Mouse (Mus musculus) adrenal gland, postnatal 4 days (tissue): ENCODE data around the gene Nat9. TPM values are rescaled to one million over a fixed set of nuclear protein-coding genes. Genes with fewer than 3 reads are reported as not detected.
A peak's percentile ranks its signal among the peaks of the same experiment; 100 is the strongest.

Experiments
- DNase-seq, 2 experiments: peaks; one replicate each; pipeline ENCODE4 v3.0.0; 2021 to 2022; ENCODE audit warnings: low spot score in 2 of 2, mixed read lengths in 2 of 2
- total RNA-seq, 2 experiments: library from RNA; stranded (reverse); gene quantifications; 2 replicates each; pipeline ENCODE4 v1.2.3; 2021

Gene Nat9
- total RNA-seq, 2 experiments from 2014 or later: 21.6 to 22.1 TPM

DNA sequence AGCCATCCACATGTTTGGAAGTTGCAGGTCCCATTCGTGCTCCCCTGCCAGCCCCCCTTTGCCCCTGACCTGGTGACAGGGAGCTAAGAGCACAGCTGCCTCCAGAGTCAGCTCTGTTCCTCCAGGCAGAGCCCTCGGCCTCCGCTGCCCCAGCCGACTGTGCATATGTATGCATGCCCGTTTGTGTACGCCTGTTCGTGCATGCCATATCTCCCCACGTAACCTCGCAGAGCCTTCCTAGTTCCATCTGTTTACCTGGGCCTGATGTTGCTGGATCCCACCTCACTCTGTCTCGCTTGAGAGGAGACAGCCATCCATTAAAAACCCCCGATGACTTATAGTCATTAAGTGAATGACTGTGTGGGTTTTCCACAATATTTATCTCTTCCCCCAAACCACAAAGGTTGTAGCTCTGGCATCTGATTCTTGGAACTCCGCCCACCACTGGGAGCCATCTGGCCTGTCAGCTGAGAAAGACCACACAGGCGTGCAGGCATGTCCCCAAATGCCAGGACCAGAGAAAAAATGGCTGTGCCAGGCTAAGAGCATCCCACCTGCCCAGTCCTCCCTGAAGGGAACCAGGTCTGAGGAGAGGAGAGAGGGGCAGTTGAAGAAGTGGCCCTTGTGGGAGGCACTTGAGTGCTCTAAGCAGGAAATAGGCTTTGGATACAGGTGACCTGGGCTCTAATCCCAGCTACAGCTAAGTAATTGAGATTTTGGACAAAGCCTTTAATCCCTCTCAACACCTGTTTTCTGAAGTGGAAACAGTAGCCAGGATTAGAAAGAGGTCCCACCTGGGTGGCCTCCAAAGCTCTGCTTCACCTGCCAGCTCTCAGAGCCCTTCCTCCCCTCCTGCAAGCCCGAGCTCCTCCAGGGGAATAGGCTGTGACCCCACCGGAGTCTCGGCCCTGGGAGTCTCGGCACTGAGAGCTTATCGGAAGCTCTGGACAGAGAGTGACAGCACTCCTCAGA, 30.1 kb upstream of the Nat9 start:
- DNase-seq: no peak

DNA sequence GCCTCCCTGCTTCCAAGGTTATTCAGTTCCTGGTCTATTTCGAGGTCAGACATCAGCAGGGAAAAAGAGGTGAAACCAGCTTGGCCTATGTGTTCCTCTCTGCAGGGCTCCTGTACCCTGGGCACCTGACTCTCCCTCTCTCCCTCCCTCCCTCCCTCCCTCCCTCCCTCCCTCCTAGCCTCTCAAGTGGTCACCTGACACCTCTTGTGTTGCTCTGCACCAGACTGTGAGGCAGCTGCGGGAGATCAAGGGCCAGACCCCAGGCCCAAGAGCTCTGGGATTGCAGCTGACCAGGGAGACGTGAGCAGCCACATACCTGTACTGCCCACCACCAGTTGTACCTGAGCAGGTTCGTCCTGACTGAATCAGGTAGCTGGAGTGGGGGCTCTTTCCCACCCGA, 27.5 kb upstream of the Nat9 start:
- no peak for DNase-seq

DNA sequence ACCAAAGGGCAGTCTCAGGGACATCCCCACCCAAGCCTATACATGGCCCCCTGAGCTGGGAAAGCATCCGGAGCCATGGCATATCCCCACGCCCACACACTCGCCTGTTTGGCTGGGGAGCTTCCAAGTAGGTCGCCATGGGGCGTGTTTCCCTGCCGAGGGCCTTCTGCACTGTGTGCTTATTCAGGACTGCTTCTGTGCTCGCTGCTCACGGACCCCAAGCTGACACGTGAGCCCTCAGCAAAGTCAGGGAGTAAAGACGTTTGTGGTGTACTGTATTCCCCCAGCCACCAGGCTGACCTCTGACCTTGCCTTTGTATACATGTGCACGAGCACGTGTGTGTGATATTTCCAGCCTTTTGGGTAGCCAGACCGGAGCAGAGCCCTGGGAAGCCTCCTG, 24.5 kb upstream of the Nat9 start:
- no peak for DNase-seq

DNA sequence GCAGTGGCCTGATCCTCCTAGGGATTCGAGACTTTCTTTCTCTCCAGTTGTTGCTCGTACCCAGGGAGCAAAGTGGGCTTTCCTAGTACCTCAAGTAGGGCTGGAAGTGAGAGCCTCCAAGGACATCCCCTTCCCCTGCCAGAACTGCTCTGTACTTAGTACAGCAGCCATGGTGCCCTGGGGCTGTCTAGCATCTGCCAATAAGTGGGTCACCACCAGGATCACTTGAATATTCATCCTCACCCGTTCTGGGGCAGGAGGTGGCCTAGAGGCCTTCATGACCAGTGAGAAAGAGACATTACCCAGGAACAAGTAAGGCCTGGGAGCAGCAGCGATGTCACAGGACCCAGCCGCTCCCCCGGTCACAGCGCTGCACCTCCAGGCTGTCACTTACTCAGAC, 22.3 kb upstream of the Nat9 start:
- DNase-seq: no peak

DNA sequence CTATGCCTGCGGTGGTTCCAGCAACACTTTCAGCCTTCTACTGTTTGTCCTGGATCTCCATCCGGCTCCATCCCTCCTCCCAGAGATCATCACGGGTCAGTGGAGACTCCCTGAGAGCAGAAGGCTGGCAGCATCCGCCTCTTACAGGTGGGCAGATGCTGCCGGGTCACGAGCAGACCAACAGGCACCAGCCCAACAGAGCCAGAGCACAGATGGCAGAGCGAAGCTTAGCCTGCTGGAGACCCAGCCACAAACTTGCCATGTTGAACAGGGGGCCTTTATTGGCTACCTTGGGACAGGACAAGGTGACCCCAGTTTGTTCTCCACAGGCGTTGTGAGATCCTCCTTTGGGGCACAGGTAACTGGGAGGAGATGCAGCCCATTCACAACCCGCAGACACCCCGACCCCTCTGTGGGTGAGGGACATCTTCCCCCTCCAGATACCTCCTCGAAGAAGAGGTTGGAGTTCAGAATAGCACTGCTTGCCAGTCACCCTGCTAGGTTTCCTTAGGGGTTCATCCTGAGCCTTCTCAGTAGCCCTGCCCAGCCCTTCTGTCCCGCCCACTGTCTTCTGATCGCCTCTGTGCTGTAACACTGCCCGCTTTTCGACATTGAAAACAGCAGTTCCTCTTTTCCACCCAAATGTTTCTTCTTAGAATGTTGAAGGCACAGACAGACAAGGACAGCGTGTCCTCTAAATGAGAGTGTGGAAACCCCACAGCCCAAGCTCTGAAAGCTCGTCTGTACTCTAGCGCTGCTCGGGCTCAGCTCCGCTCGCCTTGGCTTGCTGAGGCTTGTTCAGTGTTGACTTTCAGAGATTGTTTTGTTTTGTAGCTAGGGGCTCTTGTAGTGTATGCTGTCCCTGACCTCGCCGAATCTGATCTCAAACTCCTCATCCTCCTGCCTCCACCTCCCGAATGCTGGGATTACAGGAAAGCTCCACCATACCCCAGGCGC, 21.4 kb upstream of the Nat9 start:
- DNase-seq: no peak

DNA sequence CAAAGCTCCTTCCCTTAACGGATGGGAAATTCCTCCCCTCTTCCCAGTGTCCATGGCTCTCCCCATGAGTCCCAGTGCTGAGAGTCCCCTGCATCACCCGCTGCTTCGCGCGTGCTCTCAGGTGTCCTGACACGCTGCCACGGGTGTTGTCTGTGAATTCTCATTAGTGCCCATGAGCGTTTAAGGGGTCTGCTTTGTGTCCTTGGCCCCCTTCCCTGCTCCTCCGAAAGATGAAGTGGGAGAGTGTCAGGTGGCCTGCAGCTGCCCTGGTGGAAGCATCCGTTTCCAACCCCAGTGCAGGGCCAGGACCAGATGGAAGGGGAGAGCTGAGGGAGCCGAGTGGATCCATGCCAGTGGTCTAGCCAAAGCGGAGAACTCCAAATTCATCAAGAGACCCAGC, 20.5 kb upstream of the Nat9 start:
- no peak for DNase-seq

DNA sequence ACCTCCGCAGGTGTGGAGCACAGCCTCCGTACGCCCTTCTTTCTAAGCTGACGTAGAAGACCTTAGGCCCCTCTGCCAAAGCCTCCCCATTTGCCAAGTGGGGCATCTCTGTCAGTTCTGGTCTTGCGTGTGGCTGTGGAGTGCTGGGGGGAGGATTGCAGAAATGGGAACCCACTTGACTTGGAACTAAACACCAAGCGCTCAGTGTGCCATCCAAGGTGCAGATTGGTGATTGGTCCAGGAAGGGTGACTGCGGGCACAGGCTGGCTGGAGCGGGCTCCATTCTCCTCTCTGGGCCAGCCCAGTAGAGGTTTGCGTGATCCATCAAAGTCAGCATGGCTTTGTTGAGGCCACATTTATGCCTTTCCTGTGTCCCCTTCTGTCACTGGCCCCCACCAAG, 15.1 kb upstream of the Nat9 start:
- DNase-seq: no peak

DNA sequence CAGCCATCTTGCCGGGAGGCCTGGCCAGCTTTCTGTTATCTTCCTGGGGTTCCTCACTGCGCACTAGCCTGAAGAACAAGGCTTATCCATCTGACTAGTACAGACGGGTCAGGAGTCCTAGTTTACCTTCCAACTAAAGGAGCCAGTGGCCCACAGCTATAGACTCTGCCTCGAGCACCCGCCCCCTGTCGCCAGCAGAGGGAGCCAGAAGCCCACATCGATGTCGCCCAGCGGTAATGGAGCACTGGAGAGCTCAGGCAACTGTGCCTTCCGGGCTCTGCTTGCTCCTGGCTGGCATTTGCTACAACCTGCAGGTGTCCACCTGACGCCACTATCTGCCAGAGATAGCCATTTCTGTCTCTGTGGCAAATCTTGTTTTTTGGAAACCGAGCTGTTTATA, 14.7 kb upstream of the Nat9 start:
- DNase-seq: peak; percentile 58 to 66

DNA sequence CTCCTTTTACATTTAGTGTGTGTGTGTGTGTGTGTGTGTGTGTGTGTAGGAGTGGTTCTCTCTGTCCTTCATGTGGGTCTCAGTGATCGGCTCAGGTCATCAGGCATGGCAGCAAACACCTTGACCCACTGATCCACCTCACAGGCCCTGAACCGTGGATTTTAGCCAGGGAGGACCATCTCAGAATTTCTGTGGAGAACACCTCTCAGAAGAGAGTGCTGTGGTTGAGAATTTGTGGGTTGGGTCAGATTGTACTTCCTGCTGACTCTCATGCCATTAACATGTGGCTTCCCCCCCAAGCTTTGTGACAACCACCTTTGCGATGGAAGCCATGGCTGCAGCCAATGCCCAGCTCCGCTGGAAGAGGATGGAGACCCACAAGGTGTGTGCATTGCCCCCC, 12.9 kb upstream of the Nat9 start:
- DNase-seq: no peak

DNA sequence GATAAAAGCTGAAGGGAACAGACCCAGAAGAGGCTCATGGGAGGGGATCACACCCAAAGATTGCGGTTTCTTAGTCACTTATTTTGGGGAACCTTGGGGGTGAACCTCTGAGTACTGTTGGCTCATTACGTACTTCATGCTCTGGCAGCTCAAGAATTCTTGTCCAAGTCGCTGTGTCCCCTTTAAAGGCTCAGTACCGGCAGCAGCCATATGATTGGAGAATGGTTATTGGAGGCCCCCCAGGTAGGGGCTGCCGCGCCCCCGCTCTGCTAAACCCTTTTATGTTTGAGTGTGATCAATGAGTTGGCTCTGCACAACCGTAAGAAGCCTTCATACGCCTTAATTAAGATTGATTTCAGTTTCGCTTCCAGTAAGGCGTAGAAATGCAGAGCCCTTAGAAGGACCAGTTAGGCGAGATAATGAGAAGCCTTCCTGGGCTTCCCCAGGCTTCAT, 11.3 kb upstream of the Nat9 start:
- DNase-seq: no peak

DNA sequence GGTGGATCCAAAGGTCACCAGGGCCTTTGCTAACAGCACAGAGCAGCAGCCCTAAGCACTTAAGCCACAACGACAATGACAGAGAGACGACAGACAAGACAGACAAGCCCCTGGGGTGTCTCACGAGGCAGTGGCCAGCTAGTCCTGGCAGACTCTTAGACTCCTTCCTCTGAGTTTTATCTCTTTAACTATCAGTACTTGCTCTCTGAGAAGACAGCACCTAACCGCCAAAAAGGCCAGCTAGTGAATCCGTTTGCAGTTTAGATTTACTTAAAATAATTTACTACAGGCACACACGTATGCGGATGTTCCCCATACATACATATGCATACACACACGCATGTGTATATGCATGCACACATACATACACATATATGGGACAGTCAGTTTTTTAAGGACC, 9.9 kb upstream of the Nat9 start:
- no peak for DNase-seq

DNA sequence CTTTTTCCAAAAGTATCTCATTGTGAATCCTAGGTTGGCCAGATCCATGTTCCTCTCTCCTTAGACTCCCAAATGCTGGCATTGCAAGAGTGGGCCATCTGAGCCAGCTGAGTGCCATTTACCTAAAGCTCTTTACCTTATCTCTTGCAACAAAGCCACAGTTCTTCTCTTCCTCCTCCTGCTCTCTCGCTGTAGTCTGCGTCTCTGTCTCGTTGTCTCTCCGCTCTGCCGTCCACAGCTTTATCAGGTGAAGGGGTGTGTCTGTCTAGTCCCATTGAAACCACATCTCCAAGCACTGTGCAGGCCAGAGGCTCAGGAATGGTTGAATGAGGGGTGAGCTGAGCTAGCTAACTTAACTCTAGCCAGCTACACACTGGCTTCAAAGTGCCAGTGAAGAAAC, 8.3 kb upstream of the Nat9 start:
- DNase-seq: no peak

DNA sequence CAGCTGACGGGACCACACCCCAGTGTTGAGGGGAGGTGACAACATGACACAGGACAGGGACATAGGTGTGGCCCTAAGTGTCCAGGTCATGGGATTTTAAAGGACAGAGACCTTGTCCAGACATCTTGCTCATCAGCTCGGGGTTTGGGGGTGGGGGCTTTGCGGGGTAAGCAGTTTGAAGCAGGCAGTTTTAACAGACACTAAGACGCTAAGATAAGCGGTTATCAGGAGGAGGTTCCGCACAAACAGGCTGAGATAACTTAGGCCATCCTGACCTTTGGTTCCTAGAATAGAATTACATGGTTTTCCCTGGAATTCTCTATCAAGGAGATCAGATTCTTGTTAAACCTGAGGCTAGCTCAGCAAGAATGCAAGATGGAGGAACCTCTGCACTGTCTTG, 7.0 kb upstream of the Nat9 start:
- DNase-seq: no peak

DNA sequence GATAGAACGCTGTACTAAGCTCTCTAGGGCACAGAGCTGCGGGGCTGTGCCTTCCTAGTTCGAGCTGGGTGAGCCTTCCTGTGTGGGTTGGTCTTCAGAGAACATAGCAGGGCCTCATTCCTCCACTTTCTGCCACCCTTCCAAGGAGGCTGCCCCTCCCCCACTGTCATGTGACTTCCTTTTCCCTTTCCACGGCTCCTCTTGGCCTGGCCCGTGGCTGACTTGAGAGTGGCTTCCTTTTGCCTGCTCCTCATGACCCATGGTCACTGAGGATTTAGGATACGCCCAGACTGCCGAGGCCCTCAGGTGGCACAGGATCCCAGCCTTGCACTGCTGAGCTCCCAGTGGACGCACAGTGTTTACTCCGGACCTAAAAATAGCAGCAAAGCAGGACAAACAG, 4.5 kb upstream of the Nat9 start:
- DNase-seq: no peak

DNA sequence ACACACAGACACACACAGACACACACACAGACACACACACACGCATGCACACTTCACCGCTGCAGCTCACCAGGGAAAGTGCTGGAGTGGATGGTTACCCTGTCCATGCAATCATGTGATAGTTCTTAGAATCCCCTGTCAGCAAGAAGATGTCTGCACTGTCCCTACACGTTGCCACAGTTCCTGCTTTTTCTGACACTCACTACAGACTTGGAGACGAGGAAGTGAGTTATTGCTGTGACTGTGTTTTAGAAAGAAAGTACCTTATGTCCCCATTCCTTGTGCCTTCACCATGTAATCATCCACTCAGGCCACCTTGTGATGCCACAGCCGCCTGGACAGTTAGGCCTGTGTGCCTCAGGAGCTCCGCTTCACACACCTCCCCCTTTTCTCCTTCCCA, 1.6 kb upstream of the Nat9 start:
- no peak for DNase-seq

DNA sequence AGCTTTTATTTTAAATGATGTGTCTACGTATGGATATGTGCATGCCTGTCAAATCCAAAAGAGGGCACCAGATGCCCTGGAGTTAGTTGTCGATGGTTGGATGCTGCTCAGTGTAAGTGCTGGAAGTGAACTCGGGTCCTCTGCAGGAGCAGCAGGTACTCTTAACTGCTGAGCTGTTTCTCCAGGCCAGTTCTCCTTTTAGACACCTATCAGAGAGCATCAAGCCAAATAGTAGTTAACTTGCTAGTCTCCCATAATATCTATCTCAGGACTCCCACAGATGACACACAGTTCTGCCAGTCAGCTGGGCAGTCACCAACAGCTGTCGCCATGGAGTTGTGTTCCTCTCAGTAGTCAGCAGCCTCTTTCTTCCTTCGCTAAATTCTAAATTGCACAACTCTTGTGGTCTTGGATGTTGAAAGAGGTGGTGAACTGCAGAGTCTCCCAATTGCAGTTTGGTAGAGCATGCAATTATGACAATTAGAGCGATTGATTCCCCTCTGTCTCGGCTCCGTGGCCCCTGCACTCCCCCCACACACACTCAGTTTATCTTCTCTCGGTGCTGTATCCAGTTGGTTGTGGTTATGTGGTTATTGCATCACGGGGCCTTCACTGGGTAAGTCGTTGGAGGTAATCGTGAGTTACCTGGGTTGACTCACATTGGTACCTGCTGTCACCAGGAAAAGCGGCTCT, 1.0 kb upstream of the Nat9 start:
- no peak for DNase-seq

DNA sequence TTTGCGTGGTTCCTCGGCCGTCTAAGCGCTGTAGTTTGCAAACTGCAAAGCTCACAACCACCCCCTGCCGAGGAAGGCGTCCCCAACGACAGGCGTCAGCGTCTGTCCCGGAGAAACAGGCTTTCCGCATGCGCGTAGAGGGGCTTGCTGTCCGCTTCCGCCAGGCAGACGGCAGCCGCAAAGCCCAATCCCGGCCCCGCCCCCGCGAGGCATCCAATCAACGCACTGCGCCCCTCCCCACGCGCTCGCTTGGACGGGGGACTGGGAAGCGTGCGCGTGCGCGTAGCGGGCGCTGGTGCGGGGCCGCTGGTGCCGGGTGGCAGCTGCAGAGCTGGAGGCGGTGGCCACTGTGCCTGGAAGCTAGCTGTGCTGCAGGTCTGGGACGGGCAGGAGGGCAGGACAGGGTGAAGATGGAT, 427 bp downstream of the Nat9 start, which contains the start of gene Tmem104:
Gene Tmem104, plus strand, starts transcription at position 264 of the 416 bp plus-strand sequence.
- peak; percentile 99 for DNase-seq

DNA sequence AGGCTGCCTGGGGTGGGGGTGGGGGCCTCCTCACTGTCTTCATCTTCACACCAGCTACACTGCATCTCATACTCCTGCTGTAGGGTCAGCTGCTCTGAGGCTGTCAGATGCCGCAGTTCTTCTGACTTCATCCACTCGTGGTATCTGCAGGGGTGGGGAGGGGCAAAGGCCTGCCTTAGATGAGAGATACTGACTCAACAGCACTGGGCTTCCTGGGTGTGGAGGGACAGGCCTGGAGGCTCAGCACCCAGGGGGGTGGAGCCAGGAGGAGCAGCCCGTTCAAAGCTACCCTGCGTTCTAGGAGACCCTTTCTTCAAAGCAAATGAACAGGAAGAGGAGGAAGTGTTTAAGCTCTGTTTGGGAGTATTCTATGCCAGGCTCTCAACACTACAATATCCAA, 2.7 kb downstream of the Nat9 start:
- no peak for DNase-seq

DNA sequence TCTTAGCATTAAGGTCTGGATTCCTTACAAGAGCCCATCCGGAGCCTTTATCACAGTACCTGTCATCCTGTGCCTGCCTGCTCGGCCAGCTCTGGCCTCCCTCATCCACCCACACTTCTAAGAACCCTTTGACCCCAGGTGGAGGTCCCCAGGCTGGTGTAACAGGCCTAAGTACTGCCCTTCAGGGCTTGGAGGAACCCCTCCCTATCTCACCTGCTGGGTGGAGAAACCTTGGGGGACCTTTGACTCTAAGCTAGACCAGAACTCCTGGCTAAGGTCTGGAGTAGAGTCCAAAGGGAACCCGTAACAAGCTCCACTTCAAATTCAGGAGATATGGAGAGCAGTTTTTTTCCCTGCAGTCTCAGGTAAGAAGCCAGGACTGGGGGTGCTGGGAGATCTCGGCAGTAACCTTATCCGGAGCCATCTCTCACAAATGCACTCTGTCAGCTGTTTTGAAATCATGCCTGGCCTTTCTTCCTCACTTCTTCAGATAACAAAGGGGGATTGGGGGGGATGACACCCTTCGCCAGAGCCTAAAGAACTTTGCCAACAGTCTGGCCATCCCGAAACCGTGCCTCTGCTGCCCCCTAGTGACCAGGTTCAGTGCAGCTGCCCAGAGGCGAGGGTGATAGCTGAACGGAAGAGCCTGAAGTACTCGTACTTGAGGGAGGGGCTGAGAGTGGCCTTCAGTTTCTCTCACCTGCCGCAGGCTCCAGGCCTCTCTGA, 5.6 kb downstream of the Nat9 start:
- peak; percentile 63 to 76 for DNase-seq

DNA sequence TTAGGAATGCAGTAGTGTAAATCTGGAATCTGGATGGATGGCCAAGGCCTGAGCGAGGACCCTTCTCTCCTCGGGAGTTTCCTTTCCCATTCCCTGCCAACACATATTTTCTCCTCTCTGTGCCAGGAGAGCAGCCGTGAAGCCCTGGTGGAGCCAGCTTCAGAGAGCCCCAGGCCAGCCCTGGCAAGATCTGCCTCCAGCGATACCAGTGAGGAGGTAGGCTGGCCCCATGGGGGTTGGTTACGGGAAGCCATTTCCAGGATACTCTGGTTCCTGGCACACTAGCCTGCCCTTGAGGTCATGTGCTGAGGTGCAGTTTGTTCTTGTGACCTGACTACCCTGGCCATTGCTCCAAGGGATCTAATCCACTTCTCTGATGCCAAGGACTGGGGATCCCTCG, 7.8 kb downstream of the Nat9 start:
- DNase-seq: no peak

DNA sequence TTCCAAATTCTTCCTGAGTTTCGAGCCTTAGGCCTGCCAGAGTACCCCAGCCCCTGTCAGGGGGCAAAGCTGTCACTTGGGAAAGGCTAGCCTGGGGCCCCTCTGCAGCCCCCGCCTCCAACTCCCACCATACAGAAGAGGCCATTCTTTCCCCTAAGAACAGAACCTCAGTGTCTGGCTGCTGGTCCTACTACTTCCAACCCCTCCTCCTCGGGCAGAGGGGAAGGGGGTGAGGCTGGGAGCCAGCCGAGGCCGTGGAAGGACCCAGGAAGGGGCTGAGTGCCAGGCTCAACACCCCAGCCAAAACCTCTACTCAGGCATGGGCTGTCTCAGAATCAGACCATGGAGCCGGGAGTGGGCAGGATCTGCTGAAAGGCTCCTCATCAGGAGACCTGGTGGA, 8.5 kb downstream of the Nat9 start:
- DNase-seq: no peak
